Mouse (Mus musculus) retina, postnatal 1 day (tissue): ENCODE results near the gene Fth1.

Experiments used
- DNase-seq: peaks from one replicate; pipeline ENCODE4 v3.0.0-alpha.2; 2012

The Fth1 gene

GRCm38 (mm10) chr19:10022414-10023303 is 42.3 kb downstream of the Fth1 start:
- peak; percentile 45 for DNase-seq

GRCm38 (mm10) chr19:10023304-10023758 is 42.9 kb downstream of the Fth1 start:
- no peak for DNase-seq

- DNase-seq = peak; percentile 52
Measured at GRCm38 (mm10) chr19:10025169-10025875, 44.9 kb downstream of the Fth1 start.

- DNase-seq = no peak
Measured at GRCm38 (mm10) chr19:10029746-10030145, 49.3 kb downstream of the Fth1 start.

GRCm38 (mm10) chr19:10033211-10033973 is 53.0 kb downstream of the Fth1 start:
- DNase-seq = peak; percentile 79

GRCm38 (mm10) chr19:10034356-10034755 is 54.0 kb downstream of the Fth1 start:
- no peak for DNase-seq
